Mouse (Mus musculus): Measurements from ENCODE around the gene Dusp22.

DNA sequence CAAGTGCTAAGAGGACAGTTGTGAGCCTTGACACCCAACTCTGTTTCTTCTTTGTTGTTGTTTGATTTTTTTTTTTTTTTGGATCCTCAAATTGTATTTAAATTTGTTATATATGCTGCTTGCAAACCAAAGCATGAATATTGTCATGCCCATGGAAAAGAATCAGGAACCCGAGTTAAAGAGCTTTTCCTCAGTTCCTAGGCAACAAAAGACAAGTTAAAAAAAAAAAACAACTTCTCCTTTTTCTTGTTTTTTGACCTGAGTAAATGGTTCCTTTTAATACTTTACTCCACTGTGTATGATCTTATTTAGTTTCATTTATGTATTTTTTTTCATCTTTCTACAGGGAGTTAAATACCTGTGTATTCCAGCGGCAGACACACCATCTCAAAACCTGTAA lies 36.1 kb downstream of the Dusp22 start:
- TF ChIP-seq CTCF (IDR thresholded peaks at IDR 0.05; ENCODE audit: control insufficient read depth, insufficient read depth, low read length), result no peak
- no peak for TF ChIP-seq POLR2A (IDR thresholded peaks at IDR 0.05; ENCODE audit: borderline replicate concordance, control insufficient read depth, low read depth, low read length)

Data from bone marrow, adult 2 months (tissue).